Mouse (Mus musculus): ENCODE measurements at regions not wholly inside any gene's neighbourhood (a gene's known extent, or its start where the extent isn't known, plus 50 kb on each side); places are given as distances from the start of the nearest gene placed in this dataset.

- no peak for DNase-seq
Observed at GRCm38 (mm10) chr8:12076811-12077375, 201.7 kb upstream of the A230072I06Rik start.

DNA sequence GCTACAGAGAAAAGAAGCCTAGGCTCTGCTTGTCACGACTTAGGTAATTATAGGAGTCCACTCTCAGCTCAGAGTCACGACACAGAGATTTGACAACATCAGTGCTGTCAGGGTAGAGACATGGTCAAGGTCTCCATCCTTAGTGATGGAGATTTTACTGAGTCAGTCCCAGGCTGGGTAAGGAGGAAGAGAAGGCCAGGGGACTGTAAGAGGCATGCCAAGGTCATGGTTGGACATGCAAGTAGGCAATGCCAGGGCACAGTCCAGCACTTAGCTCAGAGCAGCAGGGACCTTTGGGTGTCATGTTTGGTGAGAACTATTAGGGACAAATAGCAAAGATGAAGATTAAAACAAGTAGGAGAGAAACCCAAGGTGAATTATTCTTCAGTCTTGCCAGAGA, 200.7 kb upstream of the A230072I06Rik start:
- DNase-seq, result no peak

DNA sequence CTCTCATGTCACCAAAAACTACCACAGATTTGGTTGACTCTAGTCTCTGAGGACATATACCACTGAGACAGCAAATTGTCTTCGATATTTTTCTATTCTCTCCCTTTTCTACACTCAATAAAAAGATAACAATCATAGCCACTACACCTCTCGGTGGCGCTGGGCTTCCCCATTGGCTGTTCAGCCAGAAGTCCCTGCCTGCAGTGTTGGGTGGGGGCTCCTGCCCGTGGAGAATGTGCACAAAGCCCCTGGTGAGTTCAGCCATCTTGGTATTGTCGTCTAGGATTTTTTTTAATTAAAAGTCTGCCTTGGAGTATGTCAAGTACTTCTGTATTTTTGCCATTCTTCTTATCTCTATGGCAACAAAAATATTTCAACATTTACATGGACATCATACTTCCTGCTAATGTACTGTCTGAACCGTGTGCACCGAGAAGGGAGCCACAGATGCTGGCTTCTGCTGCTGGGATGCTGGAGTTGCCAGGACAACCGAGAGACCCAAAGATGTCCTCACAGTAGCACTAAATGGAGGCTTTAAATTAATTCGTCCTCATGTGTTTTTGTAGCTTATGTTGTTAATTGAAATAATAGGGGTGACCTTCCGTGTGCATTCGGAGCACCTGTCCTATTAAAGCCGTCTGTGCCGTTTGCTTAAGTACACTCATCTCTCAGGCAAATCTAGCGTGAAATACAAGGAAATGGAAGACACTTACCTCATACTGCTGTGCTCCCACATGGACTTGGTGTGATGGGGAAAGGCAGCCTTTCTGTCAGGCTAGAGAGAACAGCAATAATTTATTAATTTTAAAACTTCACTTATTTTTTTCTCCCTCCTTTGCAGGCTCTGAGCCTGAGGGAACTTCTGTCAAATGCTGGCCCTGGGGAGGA, 199.7 kb upstream of the A230072I06Rik start:
- no peak for DNase-seq

GRCm38 (mm10) chr8:12081536-12081935, 197.1 kb upstream of the A230072I06Rik start:
- DNase-seq, result no peak

DNA sequence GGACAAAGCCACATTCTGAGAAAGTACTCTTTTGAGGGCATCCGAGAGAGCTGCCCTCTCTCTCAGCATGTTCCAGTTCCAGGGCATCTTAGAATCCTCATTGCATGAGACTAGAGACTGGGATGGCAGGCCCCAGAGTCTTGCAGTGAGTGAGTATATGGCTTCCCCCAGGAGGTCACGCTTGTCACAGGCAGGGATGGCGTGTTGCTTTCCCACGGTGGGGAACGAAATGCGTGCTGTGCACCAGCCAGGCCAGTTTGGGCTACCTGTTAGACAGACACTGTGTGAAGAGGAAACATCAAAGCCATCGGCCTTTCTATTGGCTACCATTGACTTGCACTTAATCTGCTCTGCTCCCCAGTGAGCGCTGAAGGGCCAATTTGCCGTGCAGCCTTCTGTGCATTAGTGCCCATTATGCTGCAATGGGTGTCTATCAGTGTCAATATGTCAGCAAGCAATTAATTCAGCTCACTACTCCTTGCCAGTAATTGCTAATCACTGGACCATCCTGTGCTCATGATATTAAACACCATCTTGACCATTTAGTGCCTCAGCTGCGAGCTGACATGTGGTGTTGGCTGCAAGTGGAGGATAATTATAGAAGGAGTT, 191.3 kb upstream of the A230072I06Rik start:
- DNase-seq, result no peak

DNA sequence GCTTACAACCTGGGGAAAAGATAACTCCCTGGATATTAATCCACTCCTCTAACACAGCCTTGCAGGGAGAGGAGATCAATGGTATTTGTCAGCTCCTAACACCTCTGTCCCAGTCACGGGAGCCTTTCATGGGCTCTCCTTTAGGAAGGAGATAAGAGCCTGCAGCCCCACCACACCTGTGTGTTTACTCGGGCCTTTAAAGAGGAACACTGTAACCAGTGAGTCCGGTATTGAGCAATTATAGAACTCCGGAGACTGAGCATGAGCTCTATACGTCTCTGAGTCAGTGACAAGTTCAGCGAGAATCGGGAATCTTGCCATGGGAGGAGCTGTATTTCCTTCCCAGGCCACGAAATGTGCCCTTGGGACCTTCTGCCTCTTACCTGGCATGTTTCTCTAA, 178.5 kb upstream of the A230072I06Rik start:
- DNase-seq, result no peak

- DNase-seq, result no peak
Observed at GRCm38 (mm10) chr8:12103296-12103695, 175.3 kb upstream of the A230072I06Rik start.

DNA sequence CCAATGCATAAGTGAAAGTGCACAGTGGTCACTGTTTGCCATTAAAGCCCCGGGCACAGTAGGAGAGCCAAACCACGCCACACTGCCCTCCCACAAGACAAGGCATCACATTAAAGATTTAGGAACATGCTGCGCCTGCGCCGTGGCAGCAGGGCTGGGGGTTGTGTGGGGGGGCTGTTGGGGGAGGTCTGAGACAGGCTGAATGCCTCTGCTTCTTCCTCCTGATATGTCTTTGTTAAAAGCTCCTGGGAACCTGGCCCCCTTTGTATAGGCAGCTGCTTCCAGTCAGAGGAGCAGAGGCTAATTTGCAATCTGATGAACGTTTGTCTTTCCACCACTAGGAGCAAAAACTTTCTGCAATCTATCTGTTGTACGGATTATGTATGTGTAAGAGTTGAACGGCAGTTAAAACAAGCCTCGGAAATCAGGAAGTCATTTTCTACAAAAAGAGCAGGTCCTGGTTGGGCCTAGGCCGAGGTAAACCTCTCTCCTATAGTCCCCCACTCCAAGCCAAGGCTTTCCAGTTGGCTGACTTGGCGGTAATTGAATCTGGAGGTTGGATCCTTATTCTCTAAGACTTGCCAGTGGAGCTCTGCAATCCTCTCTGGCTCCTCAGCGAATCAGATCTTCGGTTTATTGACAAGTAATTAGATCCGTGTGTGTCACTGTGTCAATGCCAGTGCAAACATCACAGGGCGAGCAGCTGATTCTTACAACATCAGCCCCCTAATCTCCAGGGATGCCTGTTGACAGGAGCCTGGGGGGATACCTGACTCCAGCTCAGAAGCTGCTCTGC, 173.3 kb upstream of the A230072I06Rik start:
- DNase-seq, result no peak

DNA sequence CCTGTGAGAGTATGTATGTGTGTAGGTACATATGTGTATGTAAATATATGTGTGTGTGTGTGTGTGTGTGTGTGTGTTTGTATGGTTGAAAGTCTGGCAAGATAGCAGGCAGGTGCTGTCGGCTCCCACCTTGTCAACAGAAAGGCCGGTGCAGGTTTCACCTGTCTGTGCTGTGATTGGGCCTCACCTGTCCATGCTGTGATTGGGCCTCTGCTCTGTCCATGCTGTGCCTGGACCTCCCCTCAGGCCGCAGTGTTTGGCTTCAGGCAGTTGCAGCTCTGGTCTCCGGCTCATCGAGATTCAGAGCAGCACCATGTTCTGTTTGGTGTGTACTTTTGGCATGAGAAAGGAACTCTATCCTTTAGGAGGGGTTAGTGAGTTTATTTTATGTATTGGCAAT, 170.0 kb upstream of the A230072I06Rik start:
- no peak for DNase-seq

DNA sequence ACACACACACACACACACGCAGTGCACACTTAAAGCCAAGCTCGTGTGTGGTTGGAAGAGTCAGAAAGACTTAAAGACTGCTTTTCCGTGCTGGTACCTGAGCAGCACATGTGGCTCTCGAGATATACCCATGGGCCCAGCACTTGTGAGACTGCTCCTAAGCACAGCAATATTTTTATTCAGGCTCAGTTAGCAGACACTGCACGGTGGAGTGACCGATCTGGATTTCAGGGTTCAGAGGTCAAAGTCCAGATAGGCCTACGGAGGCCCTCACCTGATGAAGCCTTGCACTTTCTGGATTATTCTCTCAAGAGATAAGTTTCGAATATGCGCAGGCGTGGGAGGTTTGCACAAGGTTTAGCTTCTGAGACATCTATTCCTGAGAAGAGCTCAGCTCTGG, 167.0 kb upstream of the A230072I06Rik start:
- DNase-seq, result no peak

DNA sequence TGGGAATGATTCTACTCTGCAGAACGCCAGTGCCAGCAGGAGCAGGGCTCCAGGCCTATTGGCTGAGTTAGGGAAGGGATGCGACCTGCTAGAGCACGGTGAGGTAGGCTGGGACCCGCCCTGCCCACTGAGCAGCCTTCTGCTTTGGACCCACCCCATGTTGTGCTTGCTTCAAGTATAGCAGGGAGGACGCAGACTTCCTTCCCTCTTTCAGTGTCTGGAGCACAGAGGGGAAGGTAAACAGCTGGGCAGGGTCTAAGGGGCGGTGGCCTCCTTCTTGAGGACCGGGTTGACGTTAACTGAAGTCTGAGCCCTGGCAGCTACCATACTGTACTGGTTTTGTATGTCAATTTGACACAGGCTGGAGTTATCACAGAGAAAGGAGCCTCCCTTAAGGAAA, 165.6 kb upstream of the A230072I06Rik start:
- no peak for DNase-seq

DNA sequence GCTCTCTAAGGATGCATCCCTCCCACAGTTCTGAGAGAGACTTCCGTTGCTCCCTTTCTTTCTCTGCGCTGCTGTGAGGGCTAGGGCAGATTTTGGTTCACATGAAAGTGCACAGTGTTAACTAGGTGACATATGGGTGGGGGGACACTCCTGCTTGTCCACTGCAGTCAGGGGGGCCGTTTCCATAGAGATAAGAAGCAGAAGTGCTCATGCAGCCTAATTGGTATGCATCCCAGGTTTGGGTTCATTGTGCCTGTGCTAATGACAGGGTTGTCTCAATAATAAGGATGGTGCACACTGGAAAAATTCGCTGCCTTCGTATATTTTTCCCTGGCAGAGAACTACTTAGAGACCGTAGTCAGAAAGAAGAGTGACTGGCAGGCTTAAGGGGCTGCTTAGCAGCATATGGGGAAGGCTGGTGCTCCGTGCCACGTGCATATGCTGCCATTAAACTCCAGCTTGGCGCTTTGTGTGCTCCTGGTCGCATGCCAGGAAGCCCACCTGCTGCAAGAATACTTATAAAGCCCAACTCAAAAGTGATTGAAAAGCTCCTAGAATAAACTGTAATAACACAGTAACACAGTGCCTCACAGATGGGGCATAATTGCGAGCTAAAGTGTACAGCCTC, 152.1 kb upstream of the A230072I06Rik start:
- DNase-seq, result no peak

DNA sequence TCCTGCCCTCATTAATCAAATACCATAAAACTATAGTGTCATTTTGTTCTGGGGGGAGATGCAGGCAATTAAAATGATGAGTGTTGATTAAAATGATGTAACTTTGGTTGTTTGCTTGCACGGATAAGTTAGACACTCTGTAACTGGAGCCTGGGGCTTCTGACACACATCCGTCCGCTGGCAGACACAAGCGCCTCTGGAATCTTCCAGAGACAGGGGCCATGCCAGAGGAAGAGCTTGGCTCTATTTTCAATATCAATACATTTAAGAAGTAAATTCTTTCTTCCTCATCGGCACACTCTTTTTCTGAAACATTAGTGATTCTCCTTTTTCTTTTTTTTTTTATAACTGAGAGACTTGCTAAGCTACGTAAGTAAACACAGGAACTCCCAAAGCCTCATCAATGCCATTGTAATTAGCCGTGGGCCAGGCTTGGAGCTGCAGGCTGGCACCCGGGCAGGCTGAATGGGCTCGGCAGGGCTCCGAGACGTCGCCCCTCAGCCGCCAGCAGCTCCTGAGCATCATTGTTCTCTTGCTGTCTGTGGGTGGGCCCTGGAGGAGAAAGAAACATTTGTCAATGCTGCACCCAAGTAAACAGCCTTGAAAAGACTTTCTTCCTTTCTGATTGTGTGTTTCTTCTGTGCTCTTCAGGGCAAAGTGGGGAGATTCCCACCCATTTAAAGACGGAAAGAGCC, 151.4 kb upstream of the A230072I06Rik start:
- peak; percentile 27 for DNase-seq

GRCm38 (mm10) chr8:12127801-12128490, 150.7 kb upstream of the A230072I06Rik start:
- DNase-seq, result no peak

DNA sequence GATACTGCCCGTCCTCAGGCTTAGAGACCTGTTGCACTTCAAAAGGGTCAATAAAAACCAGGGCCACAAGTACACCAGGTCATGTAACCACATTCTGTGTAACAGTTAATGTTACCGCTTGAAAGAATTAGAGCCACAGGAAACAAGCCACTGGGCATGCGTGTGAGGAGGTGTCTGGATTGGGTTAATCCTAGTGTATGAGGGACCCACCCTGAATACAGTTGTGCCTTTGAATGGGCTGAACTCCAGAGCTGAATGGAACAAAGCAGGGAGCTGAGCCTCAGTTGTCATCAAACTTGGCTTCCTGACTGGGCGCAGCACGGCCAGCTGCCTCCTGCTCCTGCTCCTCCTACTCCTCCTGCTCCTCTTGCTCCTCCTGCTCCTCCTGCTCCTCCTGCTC, 148.0 kb upstream of the A230072I06Rik start:
- no peak for DNase-seq

DNA sequence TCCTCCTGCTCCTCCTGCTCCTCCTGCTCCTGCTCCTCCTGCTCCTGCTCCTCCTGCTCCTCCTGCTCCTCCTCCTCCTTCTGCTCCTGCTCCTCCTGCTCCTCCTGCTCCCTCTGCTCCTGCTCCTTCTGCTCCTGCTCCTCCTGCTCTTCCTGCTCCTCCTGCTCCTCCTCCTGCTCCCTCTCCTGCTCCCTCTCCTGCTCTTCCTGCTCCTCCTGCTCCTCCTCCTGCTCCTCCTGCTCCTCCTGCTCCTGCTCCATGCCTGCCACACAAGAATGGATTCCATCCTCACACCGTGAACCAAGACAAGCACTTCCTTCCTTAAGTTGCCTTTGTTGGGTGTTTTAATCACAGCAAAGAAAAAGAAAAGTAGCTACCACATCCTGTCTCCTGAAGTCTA, 144.4 kb upstream of the A230072I06Rik start:
- DNase-seq, result no peak

DNA sequence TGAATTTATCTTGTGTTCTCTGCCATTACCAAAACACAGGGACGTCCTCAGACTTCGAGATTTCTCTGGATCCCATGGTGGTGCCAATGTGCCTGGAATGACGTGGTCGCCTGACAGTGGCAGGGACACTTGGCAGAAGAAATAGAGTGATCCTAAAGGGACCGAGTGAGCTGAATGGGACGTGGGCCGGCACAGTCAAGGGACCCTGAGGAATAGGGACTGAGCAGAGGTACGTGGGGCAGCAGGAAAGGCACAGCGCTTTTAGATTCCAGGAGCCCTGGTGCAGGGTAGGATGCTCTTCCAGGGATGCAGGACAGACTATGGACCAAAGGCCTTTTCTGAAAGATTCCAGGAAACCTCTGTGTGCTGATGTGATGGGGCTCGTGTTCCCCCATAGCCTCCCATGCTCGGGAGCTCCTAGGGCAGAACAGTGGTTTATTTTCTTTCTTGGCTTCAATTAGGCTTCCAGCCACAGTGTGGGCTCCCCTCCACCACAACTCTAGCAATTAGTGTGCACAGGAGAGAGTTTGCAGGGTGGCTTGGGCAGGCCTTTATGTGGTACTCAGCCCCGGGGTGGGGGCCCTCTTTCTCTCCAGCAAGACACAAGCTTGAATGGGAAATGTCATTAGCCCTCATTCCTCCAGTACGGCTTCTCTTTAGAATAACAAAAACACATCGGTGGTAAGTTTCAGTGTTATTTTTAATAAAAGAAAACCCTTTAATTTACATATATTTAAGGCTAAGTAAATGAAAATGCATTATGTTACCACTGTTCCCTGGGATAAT, 143.0 kb upstream of the A230072I06Rik start:
- no peak for DNase-seq

- no peak for DNase-seq
Observed at GRCm38 (mm10) chr8:12136178-12136455, 142.5 kb upstream of the A230072I06Rik start.

DNA sequence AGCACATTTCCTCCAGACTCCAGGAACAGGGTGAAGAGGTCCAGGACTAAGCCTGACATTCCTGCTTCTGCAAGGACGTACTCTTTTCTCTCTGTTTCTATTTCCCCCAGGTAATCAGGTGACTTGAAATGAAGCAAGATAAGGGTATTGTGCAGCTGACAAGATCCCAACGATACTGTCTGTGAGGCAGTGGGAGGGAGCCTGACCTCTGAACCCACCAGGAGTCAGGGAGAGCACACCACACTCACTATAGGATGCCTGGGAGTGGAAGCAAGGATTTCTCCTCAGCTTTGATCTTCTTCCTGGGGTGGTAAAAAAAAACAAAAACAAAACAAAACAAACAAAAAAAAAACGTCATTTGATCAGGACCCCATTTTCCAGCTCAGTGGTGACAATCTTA, 141.1 kb upstream of the A230072I06Rik start:
- no peak for DNase-seq

- DNase-seq, result no peak
Observed at GRCm38 (mm10) chr8:12137913-12138312, 140.7 kb upstream of the A230072I06Rik start.

DNA sequence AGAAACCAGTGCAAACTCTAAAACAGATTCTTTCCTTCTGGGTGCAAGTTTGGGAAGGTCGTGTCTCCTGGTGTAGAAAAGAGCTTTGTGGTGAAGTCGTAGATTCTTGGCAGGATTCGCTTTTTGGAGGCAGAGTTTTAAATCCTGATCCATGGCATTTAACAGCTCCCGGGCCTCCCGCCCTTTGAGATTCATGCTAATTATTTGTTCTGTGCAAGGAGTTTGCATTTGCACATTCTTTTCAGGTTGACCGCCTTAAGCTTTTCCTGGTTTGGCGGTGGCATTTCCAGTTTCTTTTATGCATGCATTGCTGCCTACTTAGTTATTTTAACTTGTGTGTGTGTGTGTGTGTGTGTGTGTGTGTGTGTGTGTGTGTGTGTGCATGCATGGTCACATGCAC, 126.9 kb upstream of the A230072I06Rik start:
- no peak for DNase-seq

Measured in lung, postnatal 36 days (tissue).